Mouse (Mus musculus) liver, embryonic 12.5 days (tissue): ENCODE results near the gene Slc15a5. TPM values are rescaled to one million over a fixed set of nuclear protein-coding genes. Genes with fewer than 3 reads are reported as not detected.

Source experiments
- ATAC-seq: fragments of 200-750 bp; cut with Nextera tagmentation; 2 replicates; pipeline ENCODE4 v1.8.0; 2017; ENCODE audit warnings: moderate number of reproducible peaks, mild to moderate bottlenecking, moderate library complexity
- H3K27ac ChIP-seq: fragments of 300-500 bp; sonication (generic); 2 replicates; pipeline ENCODE4 v1.5.1; 2016; ENCODE audit warnings: mild to moderate bottlenecking
- H3K27me3 ChIP-seq: fragments of 300-500 bp; sonication (generic); replicated peaks from 2 replicates; pipeline ENCODE4 v1.6.1; 2016; ENCODE audit warnings: mild to moderate bottlenecking, moderate library complexity
- H3K36me3 ChIP-seq: fragments of 300-500 bp; sonication (generic); 2 replicates; pipeline ENCODE4 v1.6.1; 2016; ENCODE audit warnings: mild to moderate bottlenecking, moderate library complexity
- H3K4me1 ChIP-seq: fragments of 300-500 bp; sonication (generic); 2 replicates; pipeline ENCODE4 v1.6.1; 2016
- H3K4me2 ChIP-seq: fragments of 300-500 bp; sonication (generic); 2 replicates; pipeline ENCODE4 v1.6.1; 2016; ENCODE audit warnings: mild to moderate bottlenecking, moderate library complexity
- H3K4me3 ChIP-seq: fragments of 300-500 bp; sonication (generic); 2 replicates; pipeline ENCODE4 v1.5.1; 2016; ENCODE audit warnings: mild to moderate bottlenecking, moderate library complexity
- H3K9ac ChIP-seq: fragments of 300-500 bp; sonication (generic); 2 replicates; pipeline ENCODE4 v1.6.1; 2016; ENCODE audit warnings: mild to moderate bottlenecking, moderate library complexity
- H3K9me3 ChIP-seq: fragments of 300-500 bp; sonication (generic); replicated peaks from 2 replicates; pipeline ENCODE4 v1.6.1; 2016; ENCODE audit warnings: mild to moderate bottlenecking, moderate library complexity
- WGBS: fragments of 180-500 bp; shearing (Covaris S2); methylation state at CpG from one replicate; pipeline ENCODE4 v1.1.7; 2016; ENCODE audit not compliant: insufficient replicate concordance; 5-methylcytosine and 5-hydroxymethylcytosine counted together
- polyA plus RNA-seq: library from polyadenylated mRNA; unstranded; fragments of >200 nt; fragmentation: Nextera tagmentation; extraction: Ambion mirVana; gene quantifications from 2 replicates; pipeline ENCODE4 v1.2.1, GENCODE M21; 2016

Gene Slc15a5
- polyA plus RNA-seq, 1 experiment from 2014 or later = not detected

- ATAC-seq = no peak
- Histone ChIP-seq H3K9me3 (no peaks in the 10 kb centered on the region), H3K9ac (no peak overlapping the region), H3K27me3 (no peaks in the 10 kb centered on the region), H3K4me1 (no peaks in the 10 kb centered on the region), H3K27ac (no peak overlapping the region), H3K4me2 (no peak overlapping the region), H3K4me3 (no peak overlapping the region), H3K36me3 (no peaks in the 10 kb centered on the region)
- WGBS = 52% methylated on average over 6 of the region's 6 CpGs
These were observed 94.5 kb downstream of the Slc15a5 start for GRCm38 (mm10) chr6:137985169-137985568.

GRCm38 (mm10) chr6:137982195-137982737 lies 97.5 kb downstream of the Slc15a5 start:
- H3K4me2 ChIP-seq = no peak overlapping the region
- ATAC-seq = no peak
- 71% methylated on average over 19 of the region's 19 CpGs for WGBS
- H3K4me1 ChIP-seq = no peaks in the 10 kb centered on the region
- H3K9me3 ChIP-seq = no peaks in the 10 kb centered on the region
- no peak overlapping the region for H3K4me3 ChIP-seq
- H3K36me3 ChIP-seq = no peaks in the 10 kb centered on the region
- no peaks in the 10 kb centered on the region for H3K27me3 ChIP-seq
- no peak overlapping the region for H3K27ac ChIP-seq
- H3K9ac ChIP-seq = no peak overlapping the region

GRCm38 (mm10) chr6:137980905-137981696 lies 98.6 kb downstream of the Slc15a5 start:
- ATAC-seq = no peak
- no peak overlapping the region for H3K4me2 ChIP-seq
- no peak overlapping the region for H3K27ac ChIP-seq
- no peak overlapping the region for H3K4me3 ChIP-seq
- H3K4me1 ChIP-seq = no peaks in the 10 kb centered on the region
- H3K36me3 ChIP-seq = no peaks in the 10 kb centered on the region
- H3K9me3 ChIP-seq = no peaks in the 10 kb centered on the region
- no peak overlapping the region for H3K9ac ChIP-seq
- WGBS = 62% methylated on average over 10 of the region's 10 CpGs
- H3K27me3 ChIP-seq = no peaks in the 10 kb centered on the region

GRCm38 (mm10) chr6:137980413-137980812 lies 99.3 kb downstream of the Slc15a5 start:
- Histone ChIP-seq H3K9me3 (no peaks in the 10 kb centered on the region), H3K9ac (no peak overlapping the region), H3K27me3 (no peaks in the 10 kb centered on the region), H3K4me3 (no peak overlapping the region), H3K4me2 (no peak overlapping the region), H3K4me1 (no peaks in the 10 kb centered on the region), H3K27ac (no peak overlapping the region), H3K36me3 (no peaks in the 10 kb centered on the region)
- ATAC-seq = no peak
- 69% methylated on average over 8 of the region's 8 CpGs for WGBS

- Histone ChIP-seq H3K27me3 (no peaks in the 10 kb centered on the region), H3K4me1 (no peaks in the 10 kb centered on the region), H3K4me2 (no peak overlapping the region), H3K9me3 (peaks cover 5% of the 10 kb centered on the region; the same call in 1 of the 2 replicates), H3K9ac (no peak overlapping the region), H3K4me3 (no peak overlapping the region), H3K36me3 (no peaks in the 10 kb centered on the region), H3K27ac (no peak overlapping the region)
- 77% methylated on average over 12 of the region's 12 CpGs for WGBS
- ATAC-seq = no peak
These were observed 99.9 kb downstream of the Slc15a5 start for GRCm38 (mm10) chr6:137979802-137980201.

GRCm38 (mm10) chr6:137976021-137976420 lies 103.7 kb downstream of the Slc15a5 start:
- 77% methylated on average over 3 of the region's 3 CpGs for WGBS
- H3K4me3 ChIP-seq = no peak overlapping the region
- no peaks in the 10 kb centered on the region for H3K4me1 ChIP-seq
- ATAC-seq = no peak
- no peak overlapping the region for H3K9ac ChIP-seq
- H3K36me3 ChIP-seq = no peaks in the 10 kb centered on the region
- H3K27ac ChIP-seq = no peak overlapping the region
- H3K27me3 ChIP-seq = no peaks in the 10 kb centered on the region
- no peak overlapping the region for H3K4me2 ChIP-seq
- peaks cover 5% of the 10 kb centered on the region; the same call in 1 of the 2 replicates for H3K9me3 ChIP-seq

- H3K36me3 ChIP-seq = no peaks in the 10 kb centered on the region
- no peak overlapping the region for H3K4me3 ChIP-seq
- 66% methylated on average over 7 of the region's 7 CpGs for WGBS
- no peaks in the 10 kb centered on the region for H3K27me3 ChIP-seq
- H3K9ac ChIP-seq = no peak overlapping the region
- H3K9me3 ChIP-seq = no peaks in the 10 kb centered on the region
- H3K27ac ChIP-seq = no peak overlapping the region
- no peaks in the 10 kb centered on the region for H3K4me1 ChIP-seq
- no peak overlapping the region for H3K4me2 ChIP-seq
- no peak for ATAC-seq
These were observed 116.0 kb downstream of the Slc15a5 start for GRCm38 (mm10) chr6:137963703-137964102.

GRCm38 (mm10) chr6:137962836-137963235 lies 116.9 kb downstream of the Slc15a5 start:
- Histone ChIP-seq H3K4me2 (no peak overlapping the region), H3K4me3 (no peak overlapping the region), H3K9me3 (no peaks in the 10 kb centered on the region), H3K4me1 (no peaks in the 10 kb centered on the region), H3K36me3 (no peaks in the 10 kb centered on the region), H3K27ac (no peak overlapping the region), H3K27me3 (no peaks in the 10 kb centered on the region), H3K9ac (no peak overlapping the region)
- no peak for ATAC-seq
- WGBS = 50% methylated on average over 4 of the region's 4 CpGs

- H3K4me2 ChIP-seq = no peak overlapping the region
- H3K27ac ChIP-seq = no peak overlapping the region
- no peak for ATAC-seq
- H3K36me3 ChIP-seq = no peaks in the 10 kb centered on the region
- H3K9me3 ChIP-seq = no peaks in the 10 kb centered on the region
- H3K27me3 ChIP-seq = no peaks in the 10 kb centered on the region
- H3K4me1 ChIP-seq = no peaks in the 10 kb centered on the region
- no peak overlapping the region for H3K9ac ChIP-seq
- no peak overlapping the region for H3K4me3 ChIP-seq
- WGBS = 81% methylated on average over 4 of the region's 4 CpGs
These were observed 119.5 kb downstream of the Slc15a5 start for GRCm38 (mm10) chr6:137960023-137960778.

- Histone ChIP-seq H3K36me3 (no peaks in the 10 kb centered on the region), H3K4me1 (no peaks in the 10 kb centered on the region), H3K9ac (no peak overlapping the region), H3K4me3 (no peak overlapping the region), H3K9me3 (no peaks in the 10 kb centered on the region), H3K27ac (no peak overlapping the region), H3K4me2 (no peak overlapping the region), H3K27me3 (no peaks in the 10 kb centered on the region)
- 69% methylated on average over 6 of the region's 6 CpGs for WGBS
- ATAC-seq = no peak
These were observed 122.1 kb downstream of the Slc15a5 start for GRCm38 (mm10) chr6:137957630-137958029.

GRCm38 (mm10) chr6:137956783-137957429 lies 122.8 kb downstream of the Slc15a5 start:
- Histone ChIP-seq H3K4me2 (no peak overlapping the region), H3K4me1 (no peaks in the 10 kb centered on the region), H3K9me3 (no peaks in the 10 kb centered on the region), H3K4me3 (no peak overlapping the region), H3K9ac (no peak overlapping the region), H3K27ac (no peak overlapping the region), H3K36me3 (no peaks in the 10 kb centered on the region), H3K27me3 (no peaks in the 10 kb centered on the region)
- no peak for ATAC-seq
- 54% methylated on average over 11 of the region's 17 CpGs for WGBS

GRCm38 (mm10) chr6:137946520-137946919 lies 133.2 kb downstream of the Slc15a5 start:
- Histone ChIP-seq H3K4me3 (no peak overlapping the region), H3K4me1 (no peaks in the 10 kb centered on the region), H3K9ac (no peak overlapping the region), H3K27ac (no peak overlapping the region), H3K36me3 (no peaks in the 10 kb centered on the region), H3K9me3 (no peaks in the 10 kb centered on the region), H3K4me2 (no peak overlapping the region), H3K27me3 (no peaks in the 10 kb centered on the region)
- WGBS = 64% methylated on average over 10 of the region's 10 CpGs
- no peak for ATAC-seq
